Mouse (Mus musculus) cortical plate, adult 2 months (tissue): ENCODE results near the gene Klhl34. TPM values are rescaled to one million over a fixed set of nuclear protein-coding genes. Genes with fewer than 3 reads are reported as not detected.
A peak's percentile ranks its signal among the peaks of the same experiment; 100 is the strongest.

Source experiments
- H3K27ac ChIP-seq: fragments of 200-500 bp; 2 replicates; pipeline ENCODE4 v1.5.1; 2012; ENCODE audit warnings: low read length, control low read depth, inconsistent platforms; ENCODE audit not compliant: insufficient read depth
- H3K4me1 ChIP-seq: fragments of 200-500 bp; 2 replicates; pipeline ENCODE4 v1.6.1; 2011; ENCODE audit warnings: low read length; ENCODE audit not compliant: control insufficient read depth, insufficient read depth
- H3K4me3 ChIP-seq: fragments of 200-500 bp; 2 replicates; pipeline ENCODE4 v1.5.1; 2011; ENCODE audit warnings: mild to moderate bottlenecking, low read length, control low read depth; ENCODE audit not compliant: insufficient read depth
- CTCF ChIP-seq: fragments of 200-500 bp; IDR thresholded peaks from 2 replicates; pipeline ENCODE4 v1.5.1; 2011; ENCODE audit warnings: mild to moderate bottlenecking, control low read depth, low read length; ENCODE audit not compliant: insufficient read depth; ENCODE audit errors: extremely low read depth
- POLR2A ChIP-seq: fragments of 200-500 bp; IDR thresholded peaks from 2 replicates; pipeline ENCODE4 v1.6.1; 2011; ENCODE audit warnings: mild to moderate bottlenecking, low read length, control low read depth; ENCODE audit not compliant: insufficient read depth; ENCODE audit errors: extremely low read depth
- polyA plus RNA-seq: library from polyadenylated mRNA; depleted of rRNA; stranded (reverse); fragments of >200 nt; gene quantifications from 2 replicates; pipeline ENCODE4 v1.2.3, GENCODE M21; 2012; rRNA removed

Klhl34 gene
- 0.06 and 0.17 TPM in 2 replicates for polyA plus RNA-seq

DNA sequence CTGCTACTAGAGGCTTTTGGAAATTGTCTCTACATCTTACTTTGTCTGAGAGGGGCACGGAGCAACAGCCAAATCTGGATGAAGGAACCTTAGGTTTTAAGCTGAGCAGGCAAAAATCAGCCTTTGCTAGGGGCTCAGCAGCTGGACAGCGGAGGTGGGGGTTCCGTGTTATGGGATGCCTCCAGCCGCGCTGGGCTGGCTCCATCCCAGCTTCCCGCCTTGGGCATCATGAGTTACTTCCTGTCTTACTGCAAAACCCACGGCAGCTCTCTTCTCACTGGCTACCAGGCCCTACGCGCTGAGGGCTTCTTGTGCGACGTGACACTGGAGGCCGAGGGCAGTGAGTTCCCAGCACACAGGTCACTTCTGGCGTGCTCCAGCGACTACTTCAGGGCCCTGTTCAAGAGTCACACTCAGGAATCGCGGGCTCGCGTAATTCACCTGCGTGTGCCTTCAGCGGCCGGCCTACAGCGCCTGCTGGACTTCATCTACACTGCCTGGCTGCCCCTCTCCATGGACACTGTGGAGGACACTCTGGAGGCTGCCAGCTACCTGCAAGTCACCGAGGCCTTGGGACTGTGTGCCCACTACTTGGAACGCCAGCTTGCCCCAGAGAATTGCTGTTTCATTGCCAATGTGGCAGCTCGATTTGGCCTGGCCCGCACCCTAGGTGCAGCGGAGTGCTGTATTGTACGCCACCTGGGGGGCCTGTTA, at the start of gene Klhl34:
Gene Klhl34 (plus strand): TSS at position 229 of the 714 bp plus-strand sequence.
- TF ChIP-seq CTCF = no peak
- no peak for TF ChIP-seq POLR2A
- H3K27ac ChIP-seq = peak within 1 kb of the TSS; percentile 80
- no peak within 1 kb of the TSS for H3K4me3 ChIP-seq
- H3K4me1 ChIP-seq = no peaks in the 10 kb centered on the region

DNA sequence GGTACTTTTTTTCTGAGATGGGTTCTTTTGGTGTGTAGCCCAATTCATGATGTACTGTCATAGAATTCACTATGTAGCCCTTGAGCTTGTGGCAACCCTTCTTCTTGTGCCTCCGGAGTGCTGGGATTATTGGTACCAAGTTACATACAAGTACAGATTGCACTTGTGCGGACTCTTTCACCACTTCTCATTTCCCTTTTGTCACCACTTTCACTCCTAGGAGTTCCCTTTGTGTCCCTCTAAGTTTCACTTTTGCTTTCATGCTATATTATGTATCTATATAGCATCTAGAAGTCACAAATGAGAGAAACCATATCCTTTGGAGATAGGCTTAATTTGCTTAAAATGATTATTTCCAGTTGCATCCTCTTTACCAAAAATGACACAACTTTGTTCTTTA, 16.6 kb upstream of the Klhl34 start:
- H3K4me3 ChIP-seq = no peak overlapping the region
- H3K27ac ChIP-seq = no peak overlapping the region
- TF ChIP-seq POLR2A (no peak), CTCF (no peak)
- H3K4me1 ChIP-seq = no peaks in the 10 kb centered on the region

DNA sequence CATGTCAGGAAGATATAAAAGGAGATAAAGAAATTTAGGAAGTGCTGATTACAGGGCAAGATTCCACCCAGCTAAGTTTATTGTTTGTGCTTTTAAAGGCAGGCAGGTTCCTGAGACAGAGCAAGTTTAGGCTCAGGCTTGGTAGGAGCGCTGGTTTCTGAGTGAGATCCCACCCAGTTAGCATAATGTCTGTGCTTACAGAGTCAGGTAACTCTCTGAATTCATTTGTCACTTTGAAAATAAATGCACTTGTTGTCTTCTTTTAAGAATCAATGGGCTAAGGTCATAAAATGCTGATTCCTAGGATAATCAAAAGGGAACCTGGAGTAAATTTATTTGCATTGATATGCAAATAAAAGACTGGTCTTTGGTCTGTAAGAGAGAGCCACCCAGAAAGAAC, 8.5 kb upstream of the Klhl34 start:
- TF ChIP-seq CTCF = no peak
- no peak for TF ChIP-seq POLR2A
- Histone ChIP-seq H3K4me1 (no peaks in the 10 kb centered on the region), H3K4me3 (no peak overlapping the region), H3K27ac (no peak overlapping the region)

DNA sequence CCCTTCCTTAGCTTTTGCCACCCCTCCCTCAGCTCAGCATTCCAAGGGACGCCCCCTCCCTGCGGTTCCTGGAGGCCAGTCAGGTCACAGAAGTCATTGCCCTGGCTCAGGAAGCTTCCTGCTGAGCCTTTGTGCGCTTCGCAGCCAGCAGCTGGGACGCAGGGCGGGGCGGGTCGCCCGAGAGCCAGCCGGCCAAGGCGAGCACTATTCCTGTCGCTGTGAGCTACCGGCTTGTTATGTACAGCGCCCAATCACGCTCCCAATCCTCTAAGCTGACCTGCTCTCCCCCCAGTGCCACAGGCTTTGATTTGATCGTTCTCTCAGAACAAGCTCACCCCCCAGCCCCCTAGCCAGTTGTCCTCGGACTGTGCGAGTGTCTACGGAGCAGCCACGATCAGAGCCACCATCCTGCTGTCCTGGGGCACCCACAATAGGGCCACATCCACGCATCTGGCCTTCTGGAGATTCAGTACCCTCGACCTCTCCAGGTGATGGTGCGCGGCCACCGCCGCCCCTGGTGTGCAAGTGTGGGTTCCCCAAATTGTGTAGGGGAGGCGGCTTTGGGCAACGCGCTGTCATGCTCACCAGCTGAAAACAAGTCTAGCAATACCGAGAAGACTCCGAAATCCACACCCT, 546 bp upstream of the Klhl34 start:
- Histone ChIP-seq H3K4me1 (no peaks in the 10 kb centered on the region), H3K27ac (peak overlapping the region; percentile 80), H3K4me3 (no peak overlapping the region)
- no peak for TF ChIP-seq POLR2A
- TF ChIP-seq CTCF = no peak

DNA sequence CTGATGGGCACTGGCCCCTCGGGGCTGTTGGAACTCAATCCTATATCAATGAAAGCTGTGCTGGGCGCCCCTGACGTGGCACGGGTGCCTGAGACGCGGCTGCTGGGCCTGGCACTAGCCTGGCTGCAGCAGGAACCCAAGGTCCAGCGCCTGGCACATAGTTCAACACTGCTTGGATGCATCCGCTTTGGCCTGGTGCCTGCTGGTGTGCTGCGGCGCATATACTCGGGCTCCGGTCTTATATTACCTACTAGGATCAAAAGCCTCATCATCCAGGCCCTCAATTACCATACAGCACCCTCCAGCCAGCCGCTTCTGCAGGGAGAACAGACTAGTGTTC, 656 bp downstream of the Klhl34 start:
- H3K4me3 ChIP-seq = no peak overlapping the region
- TF ChIP-seq POLR2A (no peak), CTCF (no peak)
- no peak overlapping the region for H3K27ac ChIP-seq
- no peaks in the 10 kb centered on the region for H3K4me1 ChIP-seq

DNA sequence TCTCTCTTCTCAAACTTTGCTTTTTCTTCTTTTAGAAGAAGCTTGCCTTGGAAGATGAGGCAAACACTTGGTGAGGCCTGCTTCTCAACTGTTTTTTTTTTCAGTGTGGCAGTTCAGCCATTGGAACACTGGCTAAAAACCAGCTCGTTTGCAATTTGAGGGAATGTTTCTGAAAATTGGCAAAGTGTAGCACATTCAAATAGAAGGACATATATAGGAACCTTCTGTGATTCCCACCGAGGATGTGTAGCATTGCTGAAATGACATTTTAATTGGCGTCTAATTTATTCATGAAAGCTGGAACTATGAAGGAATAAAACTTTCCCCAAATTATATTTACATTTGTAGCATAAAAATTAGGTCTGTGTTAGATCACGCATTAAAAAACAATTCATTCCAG, 11.7 kb downstream of the Klhl34 start:
- Histone ChIP-seq H3K4me3 (no peak overlapping the region), H3K4me1 (no peaks in the 10 kb centered on the region; the same call in 1 of the 2 replicates), H3K27ac (no peak overlapping the region)
- no peak for TF ChIP-seq CTCF
- TF ChIP-seq POLR2A = no peak

Other genes starting within 250 kb of the Klhl34 start
- 0.74 TPM in 1 of 2 replicates, not detected in the other for gene Yy2, start 249.4 kb upstream of the Klhl34 start, polyA plus RNA-seq
- 25.1 and 26.4 TPM in 2 replicates for gene Mbtps2, start 219.7 kb upstream of the Klhl34 start, polyA plus RNA-seq
- gene Smpx, start 119.5 kb upstream of the Klhl34 start, polyA plus RNA-seq = not detected in 2 replicates
- gene Cnksr2, start 224.9 kb downstream of the Klhl34 start, polyA plus RNA-seq = 82.4 and 90.3 TPM in 2 replicates